Mouse (Mus musculus) heart, postnatal 0 days (tissue): ENCODE results near the gene Calm2. TPM values are rescaled to one million over a fixed set of nuclear protein-coding genes. Genes with fewer than 3 reads are reported as not detected.

ENCODE experiments used
- ATAC-seq: fragments of 200-750 bp; cut with Nextera tagmentation; 2 replicates; pipeline ENCODE4 v1.8.0; 2017; ENCODE audit warnings: low read depth, moderate number of reproducible peaks, moderate library complexity; ENCODE audit not compliant: insufficient read depth
- DNase-seq: peaks from one replicate; pipeline ENCODE4 v3.0.0-alpha.2; 2016; ENCODE audit warnings: low spot score
- H3K27ac ChIP-seq: fragments of 300-500 bp; sonication (generic); 2 replicates; pipeline ENCODE4 v1.5.1; 2014; ENCODE audit warnings: low read depth, mild to moderate bottlenecking
- H3K27me3 ChIP-seq: fragments of 300-500 bp; sonication (generic); 2 replicates; pipeline ENCODE4 v1.6.1; 2014; ENCODE audit warnings: low read length, mixed read lengths; ENCODE audit not compliant: control insufficient read depth, insufficient read depth
- H3K36me3 ChIP-seq: fragments of 300-500 bp; sonication (generic); replicated peaks from 2 replicates; pipeline ENCODE4 v1.6.1; 2014; ENCODE audit warnings: low read length, mixed read lengths; ENCODE audit not compliant: control insufficient read depth, insufficient read depth
- H3K4me1 ChIP-seq: fragments of 300-500 bp; sonication (generic); 2 replicates; pipeline ENCODE4 v1.6.1; 2014; ENCODE audit warnings: antibody characterized with exemption; ENCODE audit not compliant: control insufficient read depth, insufficient read depth
- H3K4me2 ChIP-seq: fragments of 300-500 bp; sonication (generic); 2 replicates; pipeline ENCODE4 v1.6.1; 2014; ENCODE audit warnings: low read depth, mild to moderate bottlenecking, low read length, moderate library complexity
- H3K4me3 ChIP-seq: fragments of 300-500 bp; sonication (generic); 2 replicates; pipeline ENCODE4 v1.5.1; 2014; ENCODE audit warnings: low read depth, low read length
- H3K9ac ChIP-seq: fragments of 300-500 bp; sonication (generic); replicated peaks from 2 replicates; pipeline ENCODE4 v1.6.1; 2014; ENCODE audit warnings: low read depth, low read length, mixed read lengths
- H3K9me3 ChIP-seq: fragments of 300-500 bp; sonication (generic); replicated peaks from 2 replicates; pipeline ENCODE4 v1.6.1; 2016; ENCODE audit warnings: low read length; ENCODE audit not compliant: control insufficient read depth
- CTCF ChIP-seq: IDR thresholded peaks from 2 replicates; pipeline ENCODE4 v1.5.1; 2016; ENCODE audit warnings: antibody characterized with exemption, control low read depth, low read depth
- EP300 ChIP-seq: IDR thresholded peaks from 2 replicates; pipeline ENCODE4 v1.6.1; 2016; ENCODE audit warnings: antibody characterized with exemption, low read depth
- WGBS: fragments of 180-500 bp; shearing (Covaris S2); extraction: QIAGEN DNeasy Blood & Tissue Kit; methylation state at CpG from one replicate; pipeline ENCODE4 v1.1.7; 2014; 5-methylcytosine and 5-hydroxymethylcytosine counted together
- polyA plus RNA-seq: library from polyadenylated mRNA; unstranded; fragments of >200 nt; fragmentation: Nextera tagmentation; extraction: Ambion mirVana; gene quantifications from 2 replicates; pipeline ENCODE4 v1.2.1, GENCODE M21; 2015
- total RNA-seq: library from RNA; depleted of rRNA; stranded (reverse); fragments of >200 nt; gene quantifications from 2 replicates; pipeline ENCODE4 v1.2.3, GENCODE M21; 2014; ENCODE audit warnings: low replicate concordance; rRNA removed

The Calm2 gene
- total and polyA plus RNA-seq, 2 experiments from 2014 or later, result 129 to 389 TPM

GRCm38 (mm10) chr17:87397088-87397487 is 49.6 kb downstream of the Calm2 start:
- no peaks in the 10 kb centered on the region for H3K4me1 ChIP-seq
- no peaks in the 10 kb centered on the region for H3K36me3 ChIP-seq
- H3K9me3 ChIP-seq, result no peaks in the 10 kb centered on the region
- H3K4me2 ChIP-seq, result no peak overlapping the region
- no peak overlapping the region for H3K27ac ChIP-seq
- WGBS, result 79% methylated on average over 11 of the region's 11 CpGs
- no peak overlapping the region for H3K9ac ChIP-seq
- DNase-seq (no peak), ATAC-seq (no peak)
- H3K4me3 ChIP-seq, result no peak overlapping the region
- TF ChIP-seq CTCF (no peak), EP300 (no peak)
- H3K27me3 ChIP-seq, result no peaks in the 10 kb centered on the region

- DNase-seq (peak; percentile 55), ATAC-seq (peak; percentile 71)
- Histone ChIP-seq H3K4me3 (no peak overlapping the region), H3K27ac (peak overlapping the region; percentile 62), H3K36me3 (no peaks in the 10 kb centered on the region), H3K9me3 (no peaks in the 10 kb centered on the region), H3K4me1 (peaks cover 8% of the 10 kb centered on the region), H3K9ac (no peak overlapping the region), H3K4me2 (no peak overlapping the region), H3K27me3 (no peaks in the 10 kb centered on the region)
- 47% methylated on average over 7 of the region's 7 CpGs for WGBS
- no peak for TF ChIP-seq CTCF
- TF ChIP-seq EP300, result peak; percentile 72; the same call in 1 of the 2 replicates
Observed at GRCm38 (mm10) chr17:87391242-87391641, 55.5 kb downstream of the Calm2 start.

DNA sequence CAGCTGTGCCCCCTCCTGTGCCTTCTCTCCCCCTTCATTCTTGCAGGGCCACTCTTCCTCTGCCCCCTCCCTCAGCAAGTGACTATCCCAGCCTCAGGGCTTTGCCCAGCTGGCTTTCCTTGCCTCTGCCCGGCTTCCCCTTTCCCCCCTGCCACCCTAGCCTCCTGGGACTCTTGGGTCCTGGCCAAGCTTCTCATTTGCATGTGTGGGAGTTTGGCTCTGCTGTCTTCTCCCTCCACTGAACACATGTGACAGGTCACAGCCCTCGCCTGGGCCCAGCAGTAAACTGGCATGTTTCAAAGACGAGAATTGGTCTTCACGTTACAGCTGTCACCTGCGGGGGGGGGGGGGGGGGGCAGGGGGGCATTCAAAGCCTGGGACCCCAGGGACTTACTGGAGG is 59.7 kb downstream of the Calm2 start:
- Histone ChIP-seq H3K27me3 (no peaks in the 10 kb centered on the region), H3K27ac (no peak overlapping the region), H3K4me3 (no peak overlapping the region), H3K4me2 (no peak overlapping the region), H3K9ac (no peak overlapping the region), H3K9me3 (no peaks in the 10 kb centered on the region), H3K4me1 (peaks cover 13% of the 10 kb centered on the region), H3K36me3 (no peaks in the 10 kb centered on the region)
- TF ChIP-seq EP300, result no peak
- no peak for TF ChIP-seq CTCF
- ATAC-seq, result peak; percentile 62; the same call in 1 of the 2 replicates
- peak; percentile 61 for DNase-seq
- 13% methylated on average over 4 of the region's 5 CpGs for WGBS

GRCm38 (mm10) chr17:87385835-87386234 is 60.9 kb downstream of the Calm2 start:
- no peak for ATAC-seq
- no peaks in the 10 kb centered on the region for H3K9me3 ChIP-seq
- no peak overlapping the region for H3K4me3 ChIP-seq
- TF ChIP-seq CTCF, result no peak
- no peak for TF ChIP-seq EP300
- no peak for DNase-seq
- H3K9ac ChIP-seq, result no peak overlapping the region
- no peaks in the 10 kb centered on the region for H3K27me3 ChIP-seq
- H3K36me3 ChIP-seq, result no peaks in the 10 kb centered on the region
- no peak overlapping the region for H3K27ac ChIP-seq
- peaks cover 13% of the 10 kb centered on the region for H3K4me1 ChIP-seq
- H3K4me2 ChIP-seq, result no peak overlapping the region
- 74% methylated on average over 3 of the region's 3 CpGs for WGBS

Other genes with a start within 250 kb of the Calm2 start
- 71.0 and 78.3 TPM in 2 replicates for gene Mcfd2, start 181.0 kb downstream of the Calm2 start, total RNA-seq
- 75.1 and 77.2 TPM in 2 replicates for gene Mcfd2, start 181.0 kb downstream of the Calm2 start, polyA plus RNA-seq
- gene Ttc7, start 164.0 kb downstream of the Calm2 start, total RNA-seq, result 3.5 and 6.7 TPM in 2 replicates
- gene Ttc7, start 164.0 kb downstream of the Calm2 start, polyA plus RNA-seq, result 2.5 and 2.7 TPM in 2 replicates
- gene Stpg4, start 19.2 kb downstream of the Calm2 start, total RNA-seq, result not detected in 2 replicates
- not detected in 2 replicates for gene Stpg4, start 19.2 kb downstream of the Calm2 start, polyA plus RNA-seq
- gene Epcam, start 189.0 kb upstream of the Calm2 start, total RNA-seq, result not detected in 2 replicates
- 0.20 and 1.4 TPM in 2 replicates for gene Epcam, start 189.0 kb upstream of the Calm2 start, polyA plus RNA-seq
- 18.8 and 21.8 TPM in 2 replicates for gene Msh2, start 225.4 kb upstream of the Calm2 start, total RNA-seq
- gene Msh2, start 225.4 kb upstream of the Calm2 start, polyA plus RNA-seq, result 18.7 and 20.9 TPM in 2 replicates